In the genomic region with DNA sequence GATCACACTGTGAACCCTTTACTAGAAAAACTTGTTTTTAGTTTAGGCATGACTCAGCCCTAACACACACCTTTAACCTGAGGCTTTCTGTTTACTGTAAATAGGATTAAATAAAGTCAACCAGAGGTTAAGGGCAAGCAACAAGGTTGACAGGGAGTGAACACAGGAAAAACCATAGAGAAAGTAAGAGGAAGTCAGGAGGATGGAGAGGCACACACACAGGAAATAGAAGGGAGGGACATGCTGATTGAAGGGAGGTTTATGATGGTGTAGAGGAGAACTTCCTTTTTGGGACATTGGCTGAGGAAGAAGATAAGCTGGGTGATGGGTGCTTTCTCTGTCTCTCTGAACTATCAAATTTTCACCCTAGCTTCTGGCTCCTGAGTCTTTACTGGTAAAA, we compare ENCODE assay signal across 29 mouse cellular contexts. TPM values are rescaled to one million over a fixed set of nuclear protein-coding genes. Genes with fewer than 3 reads are reported as not detected.
A peak's percentile ranks its signal among the peaks of the same experiment; 100 is the strongest.
DNase-seq lines count a peak whose midpoint lies in the region; ATAC-seq and TF ChIP-seq lines count a peak whose summit lies in the region.
"Had no signal": no experiment of that assay in that cellular context is flagged by ENCODE, and none has a peak within 500 bp of the region (broad histone marks: within the 10 kb centered on the region; RNA-seq: fewer than 3 reads in every experiment).

No protein-coding gene starts in this region.

- H3K79me2 ChIP-seq in MEL (ENCODE audit: control insufficient read depth, insufficient read depth, low read length, poor library complexity), result peaks cover 1% of the 10 kb centered on the region; the same call in 1 of the 2 replicates

- no peak for TF ChIP-seq CTCF in MEL (IDR thresholded peaks at IDR 0.05 in 2 of 3, conservative IDR thresholded peaks at IDR 0.05 in 1 of 3; ENCODE audit: control insufficient read depth in 1 of 3, insufficient read depth in 1 of 3, low read depth in 2 of 3, low read length in 3 of 3, poor library complexity in 1 of 3, severe bottlenecking in 1 of 3)

- no peaks in the 10 kb centered on the region for H3K4me1 ChIP-seq in MEL (ENCODE audit: control insufficient read depth in 1 of 2, insufficient read depth in 2 of 2, low read length in 2 of 2)
- H3K4me1 ChIP-seq in embryonic facial prominence, embryonic 10.5 days, result no peaks in the 10 kb centered on the region
- no peaks in the 10 kb centered on the region for H3K4me1 ChIP-seq in hindbrain, embryonic 16.5 days (ENCODE audit: control insufficient read depth, insufficient read depth, low read depth, low read length)
- H3K4me1 ChIP-seq: forebrain, embryonic 10.5 days; heart, embryonic 15.5 days; hindbrain, embryonic 15.5 days; limb, embryonic 15.5 days; liver, embryonic 15.5 days; lung, embryonic 15.5 days; midbrain, embryonic 10.5 days; neural tube, embryonic 15.5 days had no signal

- peak; percentile 26 for DNase-seq in CD4-positive helper T cell, adult 2 months (ENCODE audit: low read depth, low spot score)
- DNase-seq in MEL (ENCODE audit: low read depth, low spot score), result peak; percentile 64
- DNase-seq in naive thymus-derived CD4-positive, alpha-beta T cell, adult 2 months (ENCODE audit: low read depth), result peak; percentile 49
- DNase-seq in embryonic facial prominence, embryonic 10.5 days (ENCODE audit: low spot score), result no peak
- DNase-seq in MN1 (ENCODE audit: low spot score), result no peak
- no peak for DNase-seq in left cerebral cortex, adult 8-10 months (ENCODE audit: low spot score in 2 of 2)
- DNase-seq: adrenal gland, postnatal 36 days; cerebellum, adult 9-11 months; gastrocnemius, postnatal 36 days; heart, postnatal 36 days; kidney, postnatal 4 days; left cerebral cortex, postnatal 4 days; lung, postnatal 4 days; thymus, postnatal 36 days had no signal

- H3K27ac ChIP-seq in MEL (ENCODE audit: control insufficient read depth, low read depth, low read length), result no peak overlapping the region
- H3K27ac ChIP-seq in embryonic facial prominence, embryonic 10.5 days (replicated peaks), result no peak overlapping the region
- H3K27ac ChIP-seq in hindbrain, embryonic 16.5 days (ENCODE audit: low read depth, low read length), result no peak overlapping the region
- H3K27ac ChIP-seq: forebrain, embryonic 10.5 days; heart, embryonic 15.5 days; hindbrain, embryonic 15.5 days; left cerebral cortex, adult 2 months; limb, embryonic 15.5 days; liver, embryonic 15.5 days; lung, embryonic 15.5 days; midbrain, embryonic 10.5 days; neural tube, embryonic 15.5 days had no signal

- TF ChIP-seq POLR2A in MEL (IDR thresholded peaks at IDR 0.05; ENCODE audit: control insufficient read depth in 1 of 2, insufficient read depth in 1 of 2, low read depth in 1 of 2, low read length in 2 of 2, poor library complexity in 1 of 2), result no peak

- peaks cover 8 to 70% of the 10 kb centered on the region in 2 experiments for H3K36me3 ChIP-seq in MEL (ENCODE audit: control insufficient read depth in 1 of 2, insufficient read depth in 2 of 2, low read length in 2 of 2)
- peaks cover 100% of the 10 kb centered on the region for H3K36me3 ChIP-seq in embryonic facial prominence, embryonic 10.5 days (replicated peaks)
- no peaks in the 10 kb centered on the region; the same call in none of the 2 replicates for H3K36me3 ChIP-seq in hindbrain, embryonic 16.5 days (ENCODE audit: control insufficient read depth, insufficient read depth, low read length)
- H3K36me3 ChIP-seq: hindbrain, embryonic 15.5 days; neural tube, embryonic 15.5 days had no signal

- H3K9me3 ChIP-seq in MEL (replicated peaks; ENCODE audit: insufficient read depth, low read length), result no peaks in the 10 kb centered on the region
- no peaks in the 10 kb centered on the region for H3K9me3 ChIP-seq in embryonic facial prominence, embryonic 10.5 days
- no peaks in the 10 kb centered on the region for H3K9me3 ChIP-seq in hindbrain, embryonic 16.5 days (ENCODE audit: control insufficient read depth, low read length)
- H3K9me3 ChIP-seq: forebrain, embryonic 10.5 days; heart, embryonic 15.5 days; hindbrain, embryonic 15.5 days; limb, embryonic 15.5 days; liver, embryonic 15.5 days; lung, embryonic 15.5 days; midbrain, embryonic 10.5 days; neural tube, embryonic 15.5 days had no signal

- ATAC-seq in hematopoietic stem cell, adult 5-6 weeks (replicated peaks in 1 of 2; ENCODE audit: insufficient read depth in 1 of 2, low FRiP score in 2 of 2, low TSS enrichment in 1 of 2, low read depth in 1 of 2, poor library complexity in 2 of 2, severe bottlenecking in 2 of 2), result peak; percentile 53 to 62; a peak in 2 of 4 replicates
- ATAC-seq in hindbrain, embryonic 16.5 days, result no peak
- ATAC-seq: forebrain, embryonic 16.5 days; intestine, postnatal 0 days; midbrain, embryonic 16.5 days; Patski had no signal

- TF ChIP-seq RAD21 in MEL (IDR thresholded peaks at IDR 0.05; ENCODE audit: low read depth, low read length), result no peak

- H3K4me3 ChIP-seq in MEL (ENCODE audit: control insufficient read depth in 1 of 2, insufficient read depth in 1 of 2, low read depth in 2 of 2, low read length in 2 of 2), result no peak overlapping the region
- no peak overlapping the region for H3K4me3 ChIP-seq in embryonic facial prominence, embryonic 10.5 days
- H3K4me3 ChIP-seq in hindbrain, embryonic 16.5 days (ENCODE audit: low read length), result no peak overlapping the region
- H3K4me3 ChIP-seq: forebrain, embryonic 10.5 days; heart, embryonic 15.5 days; hindbrain, embryonic 15.5 days; left cerebral cortex, adult 2 months; limb, embryonic 15.5 days; liver, embryonic 15.5 days; lung, embryonic 15.5 days; midbrain, embryonic 10.5 days; neural tube, embryonic 15.5 days had no signal

- H3K4me2 ChIP-seq in hindbrain, embryonic 16.5 days (ENCODE audit: low read length), result no peak overlapping the region
- H3K4me2 ChIP-seq: heart, embryonic 15.5 days; hindbrain, embryonic 15.5 days; limb, embryonic 15.5 days; liver, embryonic 15.5 days; lung, embryonic 15.5 days; neural tube, embryonic 15.5 days had no signal

- H3K9ac ChIP-seq in MEL (ENCODE audit: control insufficient read depth, low read depth, low read length, poor library complexity, severe bottlenecking), result no peak overlapping the region
- no peak overlapping the region for H3K9ac ChIP-seq in hindbrain, embryonic 16.5 days (ENCODE audit: low read depth, low read length)
- H3K9ac ChIP-seq: heart, embryonic 15.5 days; hindbrain, embryonic 15.5 days; limb, embryonic 15.5 days; liver, embryonic 15.5 days; lung, embryonic 15.5 days; neural tube, embryonic 15.5 days had no signal

- no peak for TF ChIP-seq EP300 in MEL (IDR thresholded peaks at IDR 0.05; ENCODE audit: low read depth in 1 of 2, low read length in 2 of 2)

- H3K27me3 ChIP-seq in MEL (ENCODE audit: control insufficient read depth in 1 of 2, insufficient read depth in 2 of 2, low read length in 2 of 2), result no peaks in the 10 kb centered on the region
- no peaks in the 10 kb centered on the region for H3K27me3 ChIP-seq in embryonic facial prominence, embryonic 10.5 days (replicated peaks; ENCODE audit: low read depth, poor library complexity, severe bottlenecking)
- H3K27me3 ChIP-seq in hindbrain, embryonic 16.5 days (replicated peaks; ENCODE audit: control insufficient read depth, insufficient read depth, low read length), result no peaks in the 10 kb centered on the region
- H3K27me3 ChIP-seq: heart, embryonic 15.5 days; hindbrain, embryonic 15.5 days; limb, embryonic 15.5 days; liver, embryonic 15.5 days; lung, embryonic 15.5 days; neural tube, embryonic 15.5 days; Patski had no signal

TF ChIP-seq in MEL, 35 proteins besides CTCF, POLR2A, EP300 and RAD21 (continues in another document):
- no peak for TF ChIP-seq ZNF384 (IDR thresholded peaks at IDR 0.05; ENCODE audit: low read depth, low read length)
- no peak for TF ChIP-seq USF1 (IDR thresholded peaks at IDR 0.05; ENCODE audit: low read depth, low read length)
- peak; percentile 72 for TF ChIP-seq GATA1 (IDR thresholded peaks at IDR 0.05; ENCODE audit: low read depth, low read length)
- TF ChIP-seq ZC3H11A (IDR thresholded peaks at IDR 0.05; ENCODE audit: low read depth, low read length), result no peak
- TF ChIP-seq RCOR1 (IDR thresholded peaks at IDR 0.05; ENCODE audit: low read depth, low read length), result peak; percentile 80

RNA-seq across cellular contexts. Expression of a gene that starts 14.9 kb away (rescaled TPM):
- 55.6 and 72.1 TPM in 2 replicates for total RNA-seq in MEL (2012; rRNA removed)
- polyA plus RNA-seq in MEL (2012; ENCODE audit: insufficient read depth in 1 of 2, insufficient read length in 2 of 2, low read depth in 1 of 2, low replicate concordance in 2 of 2, missing spikeins in 1 of 2), result 10 to 100 TPM; 40.6 to 74.5 TPM
- total RNA-seq in hematopoietic stem cell, adult 5-6 weeks (2017), result 50.0 and 72.0 TPM in 2 replicates
- polyA plus RNA-seq in embryonic facial prominence, embryonic 10.5 days (2016; fragmentation: Nextera tagmentation; extraction: Ambion mirVana), result 59.2 and 59.4 TPM in 2 replicates
- under 1 TPM; 0.32 to 0.49 (median 0.42) TPM for total RNA-seq in left cerebral cortex, adult 8-10 months (2022)
- 7.0 and 8.1 TPM in 2 replicates for polyA plus RNA-seq in hindbrain, embryonic 16.5 days (2015; fragmentation: Nextera tagmentation; extraction: Ambion mirVana)

RNA-seq across cellular contexts. Expression of a gene that starts 15.1 kb away (rescaled TPM):
- 162 and 171 TPM in 2 replicates for total RNA-seq in MEL (2012; rRNA removed)
- polyA plus RNA-seq in MEL (2012; ENCODE audit: insufficient read depth in 1 of 2, insufficient read length in 2 of 2, low read depth in 1 of 2, low replicate concordance in 2 of 2, missing spikeins in 1 of 2), result 100 to 1,000 TPM; 154 to 176 TPM
- total RNA-seq in hematopoietic stem cell, adult 5-6 weeks (2017), result 112 and 142 TPM in 2 replicates
- 222 and 227 TPM in 2 replicates for polyA plus RNA-seq in embryonic facial prominence, embryonic 10.5 days (2016; fragmentation: Nextera tagmentation; extraction: Ambion mirVana)
- total RNA-seq in left cerebral cortex, adult 8-10 months (2022), result 10 to 100 TPM; 15.9 to 22.0 (median 18.8) TPM
- polyA plus RNA-seq in hindbrain, embryonic 16.5 days (2015; fragmentation: Nextera tagmentation; extraction: Ambion mirVana), result 57.7 and 61.1 TPM in 2 replicates

RNA-seq across cellular contexts. Expression of a gene that starts 23.3 kb away (rescaled TPM):
- 97.6 and 107 TPM in 2 replicates for total RNA-seq in MEL (2012; rRNA removed)
- polyA plus RNA-seq in MEL (2012; ENCODE audit: insufficient read depth in 1 of 2, insufficient read length in 2 of 2, low read depth in 1 of 2, low replicate concordance in 2 of 2, missing spikeins in 1 of 2), result 100 to 1,000 TPM; 105 to 188 TPM
- 110 and 112 TPM in 2 replicates for total RNA-seq in hematopoietic stem cell, adult 5-6 weeks (2017)
- 96.0 and 106 TPM in 2 replicates for polyA plus RNA-seq in embryonic facial prominence, embryonic 10.5 days (2016; fragmentation: Nextera tagmentation; extraction: Ambion mirVana)
- 100 to 1,000 TPM; 149 to 173 (median 160) TPM for total RNA-seq in left cerebral cortex, adult 8-10 months (2022)
- 57.8 and 59.0 TPM in 2 replicates for polyA plus RNA-seq in hindbrain, embryonic 16.5 days (2015; fragmentation: Nextera tagmentation; extraction: Ambion mirVana)

RNA-seq across cellular contexts. Expression of a gene that starts 36.8 kb away (rescaled TPM):
- total RNA-seq in MEL (2012; rRNA removed), result 40.1 and 42.8 TPM in 2 replicates
- polyA plus RNA-seq in MEL (2012; ENCODE audit: insufficient read depth in 1 of 2, insufficient read length in 2 of 2, low read depth in 1 of 2, low replicate concordance in 2 of 2, missing spikeins in 1 of 2), result 100 to 1,000 TPM in 1 of 2 experiments, 10 to 100 TPM in 1; 23.5 to 165 TPM
- total RNA-seq in hematopoietic stem cell, adult 5-6 weeks (2017), result 68.5 and 80.9 TPM in 2 replicates
- 31.2 and 31.5 TPM in 2 replicates for polyA plus RNA-seq in embryonic facial prominence, embryonic 10.5 days (2016; fragmentation: Nextera tagmentation; extraction: Ambion mirVana)
- 10 to 100 TPM; 61.2 to 67.9 (median 66.6) TPM for total RNA-seq in left cerebral cortex, adult 8-10 months (2022)
- polyA plus RNA-seq in hindbrain, embryonic 16.5 days (2015; fragmentation: Nextera tagmentation; extraction: Ambion mirVana), result 44.4 TPM in 2 replicates

Comparison
In these comparisons a context has a peak if more than half of its experiments do, and no peak if none do; other contexts are left out.
1. DNase-seq: peak in CD4-positive helper T cell, adult 2 months (single experiment), MEL (single experiment) and naive thymus-derived CD4-positive, alpha-beta T cell, adult 2 months (single experiment); none in embryonic facial prominence, embryonic 10.5 days (single experiment), MN1 (single experiment) and left cerebral cortex, adult 8-10 months (0 of 2).
2. RNA of a gene that starts 14.9 kb away (total RNA-seq): 50.0 to 72.0 TPM in hematopoietic stem cell, adult 5-6 weeks and 55.6 to 72.1 TPM in MEL; 0.32 to 0.49 TPM in left cerebral cortex, adult 8-10 months; every median in the first group is over 10 times any median in the second.